Mouse (Mus musculus): ENCODE data around the gene Clec11a.

Gene Clec11a

GRCm38 (mm10) chr7:44277250-44277622, 29.5 kb downstream of the Clec11a start:
- peak; percentile 36 for DNase-seq (ENCODE audit: low read depth, low spot score)

GRCm38 (mm10) chr7:44276461-44277249, 30.0 kb downstream of the Clec11a start:
- DNase-seq (ENCODE audit: low read depth, low spot score): no peak

- no peak for DNase-seq (ENCODE audit: low read depth, low spot score)
Measured at GRCm38 (mm10) chr7:44275546-44275945, 31.2 kb downstream of the Clec11a start.

- no peak for DNase-seq (ENCODE audit: low read depth, low spot score)
Measured at GRCm38 (mm10) chr7:44274096-44274495, 32.6 kb downstream of the Clec11a start.

GRCm38 (mm10) chr7:44273446-44273845, 33.3 kb downstream of the Clec11a start:
- DNase-seq (ENCODE audit: low read depth, low spot score): no peak

GRCm38 (mm10) chr7:44272546-44272945, 34.2 kb downstream of the Clec11a start:
- DNase-seq (ENCODE audit: low read depth, low spot score): no peak

- no peak for DNase-seq (ENCODE audit: low read depth, low spot score)
Measured at GRCm38 (mm10) chr7:44271309-44271708, 35.4 kb downstream of the Clec11a start.

- DNase-seq (ENCODE audit: low read depth, low spot score): no peak
Measured at GRCm38 (mm10) chr7:44269397-44269796, 37.3 kb downstream of the Clec11a start.

- DNase-seq (ENCODE audit: low read depth, low spot score): no peak
Measured at GRCm38 (mm10) chr7:44268117-44268516, 38.6 kb downstream of the Clec11a start.

GRCm38 (mm10) chr7:44262791-44263643, 43.7 kb downstream of the Clec11a start:
- peak; percentile 95 for DNase-seq (ENCODE audit: low read depth, low spot score)

GRCm38 (mm10) chr7:44261147-44261546, 45.6 kb downstream of the Clec11a start, which contains the start of gene Gm15517:
Gene Gm15517 (plus strand): TSS chr7:44261447.
- no peak for DNase-seq (ENCODE audit: low read depth, low spot score)

- no peak for DNase-seq (ENCODE audit: low read depth, low spot score)
Measured at GRCm38 (mm10) chr7:44260410-44260809, 46.3 kb downstream of the Clec11a start.

- no peak for DNase-seq (ENCODE audit: low read depth, low spot score)
Measured at GRCm38 (mm10) chr7:44257278-44257677, 49.4 kb downstream of the Clec11a start, which contains the start of gene Acp4. Gene Acp4 (minus strand): TSS chr7:44257378.

- no peak for DNase-seq (ENCODE audit: low read depth, low spot score)
Measured at GRCm38 (mm10) chr7:44254930-44255329, 51.8 kb downstream of the Clec11a start.

- no peak for DNase-seq (ENCODE audit: low read depth, low spot score)
Measured at GRCm38 (mm10) chr7:44253023-44253616, 53.6 kb downstream of the Clec11a start.

Data from forelimb bud, embryonic 11.5 days (tissue).